Mouse (Mus musculus): Measurements from ENCODE around the gene Sec63.
A peak's percentile ranks its signal among the peaks of the same experiment; 100 is the strongest.

DNA sequence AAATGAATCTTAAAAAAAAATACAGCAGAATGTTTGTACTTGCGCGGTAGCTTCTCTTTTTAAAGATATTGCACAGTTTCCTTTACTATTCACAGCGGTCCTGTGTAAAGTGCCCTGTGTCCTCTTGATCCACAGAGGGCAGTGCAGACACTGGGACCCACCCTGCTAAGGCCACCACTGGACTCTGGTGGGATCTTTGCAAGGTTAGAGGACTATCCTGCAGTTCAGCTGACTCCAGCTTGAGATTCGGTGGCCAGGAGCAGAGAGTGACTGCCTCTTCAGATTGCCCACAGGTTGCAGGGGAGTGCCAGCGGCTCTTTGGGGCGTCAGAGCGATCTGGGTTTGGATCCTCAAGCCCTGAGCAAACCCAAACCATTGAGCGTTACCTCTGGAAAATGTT is 967 bp upstream of the Sec63 start:
- TF ChIP-seq POLR2A (IDR thresholded peaks at IDR 0.05; ENCODE audit: borderline replicate concordance, control insufficient read depth, low read depth, low read length) = no peak
- peak; percentile 29; the same call in 1 of the 2 replicates for TF ChIP-seq CTCF (IDR thresholded peaks at IDR 0.05; ENCODE audit: control insufficient read depth, insufficient read depth, low read length)
